Comparison of ENCODE assay signal across 9 mouse cellular contexts in the genomic region with DNA sequence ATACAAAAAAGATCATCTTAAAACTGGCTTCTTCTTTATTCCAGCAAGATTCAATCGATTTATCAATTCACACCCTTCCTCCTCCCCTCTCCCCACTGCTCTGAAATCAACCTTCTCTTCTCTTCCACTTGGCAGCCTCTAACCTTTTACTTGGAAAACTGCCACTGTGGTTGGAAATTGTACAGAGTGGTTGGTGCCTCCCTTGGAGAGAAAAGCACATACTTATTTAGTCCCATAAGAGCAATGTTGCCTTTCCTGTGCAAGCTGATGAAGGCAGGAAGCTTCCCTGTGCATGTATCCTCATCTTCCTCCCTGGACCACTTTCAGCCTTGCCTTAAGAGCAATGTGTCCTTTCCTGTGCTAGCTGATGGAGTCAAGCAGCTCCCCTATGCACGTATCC. TPM values are rescaled to one million over a fixed set of nuclear protein-coding genes. Genes with fewer than 3 reads are reported as not detected.
DNase-seq lines count a peak whose midpoint lies in the region; ATAC-seq and TF ChIP-seq lines count a peak whose summit lies in the region.
"Had no signal": no experiment of that assay in that cellular context is flagged by ENCODE, and none has a peak within 500 bp of the region (broad histone marks: within the 10 kb centered on the region; RNA-seq: fewer than 3 reads in every experiment).

No protein-coding gene starts in this region.

- H3K36me3 ChIP-seq in embryonic facial prominence, embryonic 13.5 days: no peaks in the 10 kb centered on the region
- no peaks in the 10 kb centered on the region for H3K36me3 ChIP-seq in embryonic facial prominence, embryonic 10.5 days (replicated peaks)
- H3K36me3 ChIP-seq in limb, embryonic 14.5 days (ENCODE audit: control insufficient read depth, insufficient read depth, low read length): no peaks in the 10 kb centered on the region
- H3K36me3 ChIP-seq in limb, embryonic 10.5 days: no peaks in the 10 kb centered on the region
- H3K36me3 ChIP-seq in embryonic facial prominence, embryonic 15.5 days: no peaks in the 10 kb centered on the region
- no peaks in the 10 kb centered on the region for H3K36me3 ChIP-seq in intestine, embryonic 15.5 days
- no peaks in the 10 kb centered on the region for H3K36me3 ChIP-seq in intestine, embryonic 16.5 days (ENCODE audit: control insufficient read depth, insufficient read depth, low read length)
- H3K36me3 ChIP-seq: limb, embryonic 13.5 days had no signal

- TF ChIP-seq POLR2A in limb, embryonic 14.5 days (IDR thresholded peaks at IDR 0.05; ENCODE audit: borderline replicate concordance, extremely low read depth, insufficient read depth, insufficient read length): no peak

- DNase-seq in embryonic facial prominence, embryonic 10.5 days (ENCODE audit: low spot score): no peak
- peak; percentile 73 for DNase-seq in limb, embryonic 14.5 days (ENCODE audit: low spot score)
- DNase-seq in limb, embryonic 10.5 days (ENCODE audit: low spot score): no peak
- peak; percentile 34 to 45 for DNase-seq in layer of hippocampus, postnatal 36 days

- no peak for ATAC-seq in embryonic facial prominence, embryonic 13.5 days (ENCODE audit: insufficient number of reproducible peaks, insufficient read depth, low FRiP score, low TSS enrichment, low read depth)
- no peak for ATAC-seq in limb, embryonic 14.5 days (ENCODE audit: low FRiP score, low read depth)
- peak; percentile 37; the same call in 1 of the 2 replicates for ATAC-seq in embryonic facial prominence, embryonic 15.5 days (ENCODE audit: insufficient number of reproducible peaks, low FRiP score, low TSS enrichment, low read depth)
- ATAC-seq in intestine, embryonic 15.5 days: no peak
- ATAC-seq in intestine, embryonic 16.5 days: no peak

- WGBS in embryonic facial prominence, embryonic 13.5 days: 69% methylated on average over 2 of the region's 2 CpGs
- WGBS in embryonic facial prominence, embryonic 10.5 days: 87% methylated on average over 2 of the region's 2 CpGs
- WGBS in limb, embryonic 14.5 days: 77% methylated on average over 2 of the region's 2 CpGs
- 90% methylated on average over 2 of the region's 2 CpGs for WGBS in limb, embryonic 10.5 days
- WGBS in embryonic facial prominence, embryonic 15.5 days: 65% methylated on average over 2 of the region's 2 CpGs
- 85% methylated on average over 2 of the region's 2 CpGs for WGBS in intestine, embryonic 15.5 days
- 76% methylated on average over 2 of the region's 2 CpGs for WGBS in intestine, embryonic 16.5 days

- no peak overlapping the region for H3K4me3 ChIP-seq in embryonic facial prominence, embryonic 13.5 days
- H3K4me3 ChIP-seq in embryonic facial prominence, embryonic 10.5 days: no peak overlapping the region
- no peak overlapping the region for H3K4me3 ChIP-seq in limb, embryonic 14.5 days (replicated peaks; ENCODE audit: low read length)
- H3K4me3 ChIP-seq in limb, embryonic 10.5 days: no peak overlapping the region
- no peak overlapping the region for H3K4me3 ChIP-seq in embryonic facial prominence, embryonic 15.5 days (replicated peaks)
- H3K4me3 ChIP-seq in intestine, embryonic 15.5 days (replicated peaks): no peak overlapping the region
- H3K4me3 ChIP-seq in intestine, embryonic 16.5 days (ENCODE audit: low read length): no peak overlapping the region
- H3K4me3 ChIP-seq: limb, embryonic 13.5 days had no signal

- no peak overlapping the region for H3K9ac ChIP-seq in embryonic facial prominence, embryonic 13.5 days
- H3K9ac ChIP-seq in limb, embryonic 14.5 days (ENCODE audit: low read depth, low read length, severe bottlenecking): no peak overlapping the region
- no peak overlapping the region for H3K9ac ChIP-seq in embryonic facial prominence, embryonic 15.5 days
- H3K9ac ChIP-seq in intestine, embryonic 15.5 days: no peak overlapping the region
- no peak overlapping the region for H3K9ac ChIP-seq in intestine, embryonic 16.5 days (ENCODE audit: low read depth, low read length)
- H3K9ac ChIP-seq: limb, embryonic 13.5 days had no signal

- no peak overlapping the region for H3K4me2 ChIP-seq in embryonic facial prominence, embryonic 13.5 days
- H3K4me2 ChIP-seq in limb, embryonic 14.5 days (replicated peaks; ENCODE audit: low read depth, low read length, severe bottlenecking): no peak overlapping the region
- H3K4me2 ChIP-seq in embryonic facial prominence, embryonic 15.5 days (replicated peaks): no peak overlapping the region
- H3K4me2 ChIP-seq in intestine, embryonic 15.5 days (replicated peaks): no peak overlapping the region
- H3K4me2 ChIP-seq in intestine, embryonic 16.5 days (ENCODE audit: low read depth, low read length): no peak overlapping the region
- H3K4me2 ChIP-seq: limb, embryonic 13.5 days had no signal

- peaks cover 4% of the 10 kb centered on the region; the same call in 1 of the 2 replicates for H3K4me1 ChIP-seq in embryonic facial prominence, embryonic 13.5 days
- H3K4me1 ChIP-seq in embryonic facial prominence, embryonic 10.5 days: no peaks in the 10 kb centered on the region
- peaks cover 3% of the 10 kb centered on the region; the same call in 1 of the 2 replicates for H3K4me1 ChIP-seq in limb, embryonic 14.5 days (ENCODE audit: control insufficient read depth, insufficient read depth, low read length)
- no peaks in the 10 kb centered on the region for H3K4me1 ChIP-seq in limb, embryonic 10.5 days
- H3K4me1 ChIP-seq in embryonic facial prominence, embryonic 15.5 days: peaks cover 4% of the 10 kb centered on the region; the same call in 1 of the 2 replicates
- H3K4me1 ChIP-seq in intestine, embryonic 15.5 days (replicated peaks): peaks cover 2% of the 10 kb centered on the region; the same call in 1 of the 2 replicates
- H3K4me1 ChIP-seq in intestine, embryonic 16.5 days (ENCODE audit: control insufficient read depth, insufficient read depth, low read length): no peaks in the 10 kb centered on the region

- H3K9me3 ChIP-seq in embryonic facial prominence, embryonic 13.5 days: no peaks in the 10 kb centered on the region
- no peaks in the 10 kb centered on the region for H3K9me3 ChIP-seq in embryonic facial prominence, embryonic 10.5 days
- H3K9me3 ChIP-seq in limb, embryonic 14.5 days (ENCODE audit: control insufficient read depth, low read length): no peaks in the 10 kb centered on the region
- no peaks in the 10 kb centered on the region for H3K9me3 ChIP-seq in limb, embryonic 10.5 days (replicated peaks)
- no peaks in the 10 kb centered on the region for H3K9me3 ChIP-seq in embryonic facial prominence, embryonic 15.5 days (replicated peaks)
- H3K9me3 ChIP-seq in intestine, embryonic 15.5 days: no peaks in the 10 kb centered on the region
- no peaks in the 10 kb centered on the region for H3K9me3 ChIP-seq in intestine, embryonic 16.5 days (ENCODE audit: control insufficient read depth, low read length)
- H3K9me3 ChIP-seq: limb, embryonic 13.5 days had no signal

- no peaks in the 10 kb centered on the region for H3K27me3 ChIP-seq in embryonic facial prominence, embryonic 13.5 days
- H3K27me3 ChIP-seq in embryonic facial prominence, embryonic 10.5 days (replicated peaks; ENCODE audit: low read depth, poor library complexity, severe bottlenecking): no peaks in the 10 kb centered on the region
- H3K27me3 ChIP-seq in limb, embryonic 14.5 days (ENCODE audit: control insufficient read depth, insufficient read depth, low read length): no peaks in the 10 kb centered on the region
- H3K27me3 ChIP-seq in limb, embryonic 10.5 days (ENCODE audit: low read depth, poor library complexity, severe bottlenecking): no peaks in the 10 kb centered on the region
- no peaks in the 10 kb centered on the region for H3K27me3 ChIP-seq in embryonic facial prominence, embryonic 15.5 days
- H3K27me3 ChIP-seq in intestine, embryonic 15.5 days (replicated peaks): no peaks in the 10 kb centered on the region
- no peaks in the 10 kb centered on the region for H3K27me3 ChIP-seq in intestine, embryonic 16.5 days (replicated peaks; ENCODE audit: control insufficient read depth, insufficient read depth, low read length)
- H3K27me3 ChIP-seq: limb, embryonic 13.5 days had no signal

- H3K27ac ChIP-seq in embryonic facial prominence, embryonic 13.5 days: peak overlapping the region; percentile 35; the same call in 1 of the 2 replicates
- no peak overlapping the region for H3K27ac ChIP-seq in embryonic facial prominence, embryonic 10.5 days (replicated peaks)
- H3K27ac ChIP-seq in limb, embryonic 14.5 days (replicated peaks; ENCODE audit: low read depth, low read length): no peak overlapping the region
- no peak overlapping the region for H3K27ac ChIP-seq in limb, embryonic 10.5 days
- H3K27ac ChIP-seq in embryonic facial prominence, embryonic 15.5 days (replicated peaks): no peak overlapping the region
- no peak overlapping the region for H3K27ac ChIP-seq in intestine, embryonic 15.5 days
- no peak overlapping the region for H3K27ac ChIP-seq in intestine, embryonic 16.5 days (ENCODE audit: low read length)
- H3K27ac ChIP-seq: limb, embryonic 13.5 days had no signal

RNA-seq across cellular contexts. Expression of gene Ifit1bl1, which starts 3.4 kb away (rescaled TPM):
- 0.13 and 0.58 TPM in 2 replicates for polyA plus RNA-seq in embryonic facial prominence, embryonic 13.5 days (2015; fragmentation: Nextera tagmentation; extraction: Ambion mirVana)
- polyA plus RNA-seq in embryonic facial prominence, embryonic 10.5 days (2016; fragmentation: Nextera tagmentation; extraction: Ambion mirVana): 0.11 and 0.12 TPM in 2 replicates
- polyA plus RNA-seq in limb, embryonic 14.5 days (2012; rRNA removed): 0.31 and 0.36 TPM in 2 replicates
- 0.43 and 0.51 TPM in 2 replicates for polyA plus RNA-seq in limb, embryonic 14.5 days (2014; fragmentation: Nextera tagmentation; extraction: Ambion mirVana)
- polyA plus RNA-seq in limb, embryonic 10.5 days (2016; fragmentation: Nextera tagmentation; extraction: Ambion mirVana): not detected in 2 replicates
- polyA plus RNA-seq in embryonic facial prominence, embryonic 15.5 days (2015; fragmentation: Nextera tagmentation; extraction: Ambion mirVana): 0.95 and 1.3 TPM in 2 replicates
- 1 to 10 TPM; 1.3 TPM for total RNA-seq in layer of hippocampus, postnatal 36 days (2021)
- polyA plus RNA-seq in intestine, embryonic 15.5 days (2015; fragmentation: Nextera tagmentation; extraction: Ambion mirVana): 0.53 and 0.59 TPM in 2 replicates
- polyA plus RNA-seq in intestine, embryonic 16.5 days (2015; fragmentation: Nextera tagmentation; extraction: Ambion mirVana): 0.86 and 0.88 TPM in 2 replicates

RNA-seq across cellular contexts. Expression of gene Ifit3b, which starts 9.4 kb away (rescaled TPM):
- polyA plus RNA-seq in embryonic facial prominence, embryonic 13.5 days (2015; fragmentation: Nextera tagmentation; extraction: Ambion mirVana): not detected in 2 replicates
- polyA plus RNA-seq in embryonic facial prominence, embryonic 10.5 days (2016; fragmentation: Nextera tagmentation; extraction: Ambion mirVana): not detected in 2 replicates
- polyA plus RNA-seq in limb, embryonic 14.5 days (2012; rRNA removed): 0.04 and 0.20 TPM in 2 replicates
- polyA plus RNA-seq in limb, embryonic 14.5 days (2014; fragmentation: Nextera tagmentation; extraction: Ambion mirVana): 0.18 TPM in 1 of 2 replicates, not detected in the other
- polyA plus RNA-seq in limb, embryonic 10.5 days (2016; fragmentation: Nextera tagmentation; extraction: Ambion mirVana): 0.23 TPM in 1 of 2 replicates, not detected in the other
- polyA plus RNA-seq in embryonic facial prominence, embryonic 15.5 days (2015; fragmentation: Nextera tagmentation; extraction: Ambion mirVana): 0.52 and 0.58 TPM in 2 replicates
- 1 to 10 TPM; 1.1 to 1.4 TPM for total RNA-seq in layer of hippocampus, postnatal 36 days (2021)
- polyA plus RNA-seq in intestine, embryonic 15.5 days (2015; fragmentation: Nextera tagmentation; extraction: Ambion mirVana): 0.23 and 0.29 TPM in 2 replicates
- polyA plus RNA-seq in intestine, embryonic 16.5 days (2015; fragmentation: Nextera tagmentation; extraction: Ambion mirVana): 0.15 and 0.32 TPM in 2 replicates

RNA-seq across cellular contexts. Expression of gene Ifit3, which starts 15.0 kb away (rescaled TPM):
- polyA plus RNA-seq in embryonic facial prominence, embryonic 13.5 days (2015; fragmentation: Nextera tagmentation; extraction: Ambion mirVana): 0.65 and 1.1 TPM in 2 replicates
- 0.14 and 0.46 TPM in 2 replicates for polyA plus RNA-seq in embryonic facial prominence, embryonic 10.5 days (2016; fragmentation: Nextera tagmentation; extraction: Ambion mirVana)
- 0.73 and 1.2 TPM in 2 replicates for polyA plus RNA-seq in limb, embryonic 14.5 days (2012; rRNA removed)
- polyA plus RNA-seq in limb, embryonic 14.5 days (2014; fragmentation: Nextera tagmentation; extraction: Ambion mirVana): 0.95 and 2.0 TPM in 2 replicates
- 0.28 TPM in 1 of 2 replicates, not detected in the other for polyA plus RNA-seq in limb, embryonic 10.5 days (2016; fragmentation: Nextera tagmentation; extraction: Ambion mirVana)
- 1.8 and 2.1 TPM in 2 replicates for polyA plus RNA-seq in embryonic facial prominence, embryonic 15.5 days (2015; fragmentation: Nextera tagmentation; extraction: Ambion mirVana)
- 1 to 10 TPM; 1.7 to 2.3 TPM for total RNA-seq in layer of hippocampus, postnatal 36 days (2021)
- 0.81 and 1.5 TPM in 2 replicates for polyA plus RNA-seq in intestine, embryonic 15.5 days (2015; fragmentation: Nextera tagmentation; extraction: Ambion mirVana)
- 0.70 and 1.6 TPM in 2 replicates for polyA plus RNA-seq in intestine, embryonic 16.5 days (2015; fragmentation: Nextera tagmentation; extraction: Ambion mirVana)

RNA-seq across cellular contexts. Expression of gene Ifit1bl2, which starts 42.2 kb away (rescaled TPM):
- 0.18 and 0.29 TPM in 2 replicates for polyA plus RNA-seq in embryonic facial prominence, embryonic 13.5 days (2015; fragmentation: Nextera tagmentation; extraction: Ambion mirVana)
- 0.05 TPM in 1 of 2 replicates, not detected in the other for polyA plus RNA-seq in embryonic facial prominence, embryonic 10.5 days (2016; fragmentation: Nextera tagmentation; extraction: Ambion mirVana)
- polyA plus RNA-seq in limb, embryonic 14.5 days (2012; rRNA removed): 0.12 and 0.18 TPM in 2 replicates
- 0.22 and 0.37 TPM in 2 replicates for polyA plus RNA-seq in limb, embryonic 14.5 days (2014; fragmentation: Nextera tagmentation; extraction: Ambion mirVana)
- polyA plus RNA-seq in limb, embryonic 10.5 days (2016; fragmentation: Nextera tagmentation; extraction: Ambion mirVana): not detected in 2 replicates
- 0.13 and 0.24 TPM in 2 replicates for polyA plus RNA-seq in embryonic facial prominence, embryonic 15.5 days (2015; fragmentation: Nextera tagmentation; extraction: Ambion mirVana)
- under 1 TPM; 0.40 to 0.46 TPM for total RNA-seq in layer of hippocampus, postnatal 36 days (2021)
- polyA plus RNA-seq in intestine, embryonic 15.5 days (2015; fragmentation: Nextera tagmentation; extraction: Ambion mirVana): 7.3 and 9.7 TPM in 2 replicates
- 19.9 and 32.3 TPM in 2 replicates for polyA plus RNA-seq in intestine, embryonic 16.5 days (2015; fragmentation: Nextera tagmentation; extraction: Ambion mirVana)

RNA-seq across cellular contexts. Expression of gene Ifit1, which starts 42.3 kb away (rescaled TPM):
- 0.84 and 1.0 TPM in 2 replicates for polyA plus RNA-seq in embryonic facial prominence, embryonic 13.5 days (2015; fragmentation: Nextera tagmentation; extraction: Ambion mirVana)
- 0.16 and 0.26 TPM in 2 replicates for polyA plus RNA-seq in embryonic facial prominence, embryonic 10.5 days (2016; fragmentation: Nextera tagmentation; extraction: Ambion mirVana)
- polyA plus RNA-seq in limb, embryonic 14.5 days (2012; rRNA removed): 0.28 and 0.49 TPM in 2 replicates
- 0.72 and 0.98 TPM in 2 replicates for polyA plus RNA-seq in limb, embryonic 14.5 days (2014; fragmentation: Nextera tagmentation; extraction: Ambion mirVana)
- polyA plus RNA-seq in limb, embryonic 10.5 days (2016; fragmentation: Nextera tagmentation; extraction: Ambion mirVana): not detected in 2 replicates
- 1.1 and 1.2 TPM in 2 replicates for polyA plus RNA-seq in embryonic facial prominence, embryonic 15.5 days (2015; fragmentation: Nextera tagmentation; extraction: Ambion mirVana)
- under 1 TPM; 0.38 to 0.80 TPM for total RNA-seq in layer of hippocampus, postnatal 36 days (2021)
- polyA plus RNA-seq in intestine, embryonic 15.5 days (2015; fragmentation: Nextera tagmentation; extraction: Ambion mirVana): 7.9 and 9.1 TPM in 2 replicates
- polyA plus RNA-seq in intestine, embryonic 16.5 days (2015; fragmentation: Nextera tagmentation; extraction: Ambion mirVana): 10.8 and 12.6 TPM in 2 replicates

Comparison
In these comparisons a context has a peak if more than half of its experiments do, and no peak if none do; other contexts are left out.
1. DNase-seq: peak in limb, embryonic 14.5 days (single experiment) and layer of hippocampus, postnatal 36 days (2 of 2); none in embryonic facial prominence, embryonic 10.5 days (single experiment) and limb, embryonic 10.5 days (single experiment).